Mouse (Mus musculus) liver, embryonic 16.5 days (tissue): ENCODE measurements at regions not wholly inside any gene's neighbourhood (a gene's known extent, or its start where the extent isn't known, plus 50 kb on each side); places are given as distances from the start of the nearest gene placed in this dataset.

ENCODE experiments used
- ATAC-seq: fragments of 200-750 bp; cut with Nextera tagmentation; 2 replicates; pipeline ENCODE4 v1.8.0; 2017; ENCODE audit warnings: low read depth, mild to moderate bottlenecking, moderate number of reproducible peaks, moderate library complexity
- H3K27ac ChIP-seq: fragments of 300-500 bp; sonication (generic); 2 replicates; pipeline ENCODE4 v1.5.1; 2014; ENCODE audit warnings: mild to moderate bottlenecking, low read length
- H3K27me3 ChIP-seq: fragments of 300-500 bp; sonication (generic); 2 replicates; pipeline ENCODE4 v1.6.1; 2014; ENCODE audit warnings: low read depth, low read length, mixed read lengths; ENCODE audit not compliant: control insufficient read depth, insufficient read depth
- H3K36me3 ChIP-seq: fragments of 300-500 bp; sonication (generic); 2 replicates; pipeline ENCODE4 v1.6.1; 2014; ENCODE audit warnings: mild to moderate bottlenecking; ENCODE audit not compliant: control insufficient read depth, insufficient read depth
- H3K4me1 ChIP-seq: fragments of 300-500 bp; sonication (generic); 2 replicates; pipeline ENCODE4 v1.6.1; 2014; ENCODE audit warnings: low read depth, low read length, mixed read lengths; ENCODE audit not compliant: control insufficient read depth
- H3K4me2 ChIP-seq: fragments of 300-500 bp; sonication (generic); 2 replicates; pipeline ENCODE4 v1.6.1; 2014; ENCODE audit warnings: low read depth, low read length, mixed read lengths
- H3K4me3 ChIP-seq: fragments of 300-500 bp; sonication (generic); 2 replicates; pipeline ENCODE4 v1.5.1; 2014; ENCODE audit warnings: low read depth, mild to moderate bottlenecking, low read length
- H3K9ac ChIP-seq: fragments of 300-500 bp; sonication (generic); 2 replicates; pipeline ENCODE4 v1.6.1; 2014; ENCODE audit warnings: low read depth, low read length
- H3K9me3 ChIP-seq: fragments of 300-500 bp; sonication (generic); replicated peaks from 2 replicates; pipeline ENCODE4 v1.6.1; 2016; ENCODE audit warnings: low read length; ENCODE audit not compliant: control insufficient read depth
- WGBS: fragments of 180-500 bp; shearing (Covaris S2); extraction: QIAGEN DNeasy Blood & Tissue Kit; methylation state at CpG from one replicate; pipeline ENCODE4 v1.1.7; 2014; ENCODE audit not compliant: insufficient replicate concordance; 5-methylcytosine and 5-hydroxymethylcytosine counted together

GRCm38 (mm10) chr5:39144225-39144624, 267.6 kb upstream of the Clnk start:
- H3K9me3 ChIP-seq: no peaks in the 10 kb centered on the region
- H3K4me2 ChIP-seq: no peak overlapping the region
- no peaks in the 10 kb centered on the region for H3K4me1 ChIP-seq
- no peaks in the 10 kb centered on the region for H3K36me3 ChIP-seq
- H3K27ac ChIP-seq: no peak overlapping the region
- no peak overlapping the region for H3K9ac ChIP-seq
- no peaks in the 10 kb centered on the region for H3K27me3 ChIP-seq
- 68% methylated on average over 10 of the region's 10 CpGs for WGBS
- no peak for ATAC-seq
- H3K4me3 ChIP-seq: no peak overlapping the region

DNA sequence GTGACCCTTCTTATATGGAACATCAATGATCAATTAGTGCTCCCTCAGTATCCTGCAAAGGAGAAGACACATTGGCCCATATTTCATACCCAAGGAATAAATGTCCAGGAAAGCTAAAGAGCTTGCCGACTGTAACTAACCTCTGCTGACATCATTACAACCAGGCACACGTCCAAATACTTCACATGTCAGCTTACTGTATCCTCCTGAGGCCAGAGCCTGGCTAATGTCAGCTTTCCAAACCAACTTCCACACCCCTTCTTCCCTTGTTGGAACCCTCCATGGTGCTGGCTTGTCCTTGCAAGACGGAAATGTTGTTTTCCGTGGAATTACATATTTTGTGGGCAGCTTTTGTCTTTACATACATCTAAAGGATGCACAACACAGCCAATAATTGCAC, 267.0 kb upstream of the Clnk start:
- WGBS: 56% methylated on average over 4 of the region's 4 CpGs
- no peaks in the 10 kb centered on the region for H3K4me1 ChIP-seq

GRCm38 (mm10) chr5:39138375-39138774, 261.8 kb upstream of the Clnk start:
- 64% methylated on average over 3 of the region's 3 CpGs for WGBS
- no peaks in the 10 kb centered on the region for H3K9me3 ChIP-seq
- no peak overlapping the region for H3K27ac ChIP-seq
- no peak overlapping the region for H3K9ac ChIP-seq
- H3K4me2 ChIP-seq: no peak overlapping the region
- H3K36me3 ChIP-seq: no peaks in the 10 kb centered on the region
- H3K27me3 ChIP-seq: no peaks in the 10 kb centered on the region
- ATAC-seq: no peak
- H3K4me3 ChIP-seq: no peak overlapping the region
- no peaks in the 10 kb centered on the region for H3K4me1 ChIP-seq

More for the DNA sequence above, 267.0 kb upstream of the Clnk start:
- H3K4me2 ChIP-seq: no peak overlapping the region
- H3K36me3 ChIP-seq: no peaks in the 10 kb centered on the region
- H3K9ac ChIP-seq: no peak overlapping the region
- H3K4me3 ChIP-seq: no peak overlapping the region
- no peaks in the 10 kb centered on the region for H3K9me3 ChIP-seq
- H3K27me3 ChIP-seq: no peaks in the 10 kb centered on the region
- no peak for ATAC-seq
- H3K27ac ChIP-seq: no peak overlapping the region

GRCm38 (mm10) chr5:39128931-39129330, 252.3 kb upstream of the Clnk start:
- Histone ChIP-seq H3K4me1 (no peaks in the 10 kb centered on the region), H3K9ac (no peak overlapping the region), H3K27me3 (no peaks in the 10 kb centered on the region), H3K27ac (no peak overlapping the region), H3K4me2 (no peak overlapping the region), H3K36me3 (no peaks in the 10 kb centered on the region), H3K4me3 (no peak overlapping the region), H3K9me3 (no peaks in the 10 kb centered on the region)
- ATAC-seq: no peak

DNA sequence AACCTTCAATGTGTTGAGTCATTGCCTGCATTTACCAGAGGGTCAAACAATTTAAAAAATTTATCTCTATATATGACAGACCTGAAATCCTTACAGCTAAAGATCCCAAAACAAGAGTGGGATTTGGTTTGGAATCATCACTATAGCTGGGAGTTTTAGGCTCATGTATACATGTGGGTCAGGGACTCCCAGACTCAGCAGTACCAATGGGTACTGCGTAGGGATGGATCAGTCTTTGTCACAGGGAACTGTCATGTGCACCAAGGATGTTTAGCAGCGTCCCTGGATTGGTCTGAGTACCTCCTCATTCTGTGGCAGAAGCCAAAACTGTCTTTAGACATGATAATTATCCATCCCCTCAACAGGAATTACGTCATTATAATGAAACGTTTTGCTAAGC, 250.2 kb upstream of the Clnk start:
- 66% methylated on average over 4 of the region's 4 CpGs for WGBS
- no peak for ATAC-seq

DNA sequence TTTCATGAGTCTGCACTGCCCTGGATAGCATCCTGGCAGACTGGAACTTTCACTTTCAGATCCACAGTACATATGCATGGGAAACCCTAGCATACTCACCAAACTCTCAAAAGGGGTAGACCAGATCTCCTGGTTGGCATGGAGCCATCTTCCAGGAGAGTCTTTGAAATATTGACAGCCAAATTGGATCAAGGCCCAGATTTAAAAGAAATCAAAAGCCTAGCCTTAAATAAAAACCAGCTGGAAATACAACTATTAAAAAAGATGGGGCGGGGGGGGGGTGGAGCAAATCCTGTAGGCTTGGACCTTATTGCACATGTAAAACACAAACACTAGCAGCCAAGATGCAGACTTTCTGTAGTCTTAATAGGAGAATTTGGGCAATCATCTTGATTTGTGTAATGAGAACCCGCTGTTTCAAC, 249.7 kb upstream of the Clnk start:
- Histone ChIP-seq H3K4me3 (no peak overlapping the region), H3K9me3 (no peaks in the 10 kb centered on the region), H3K27me3 (no peaks in the 10 kb centered on the region), H3K4me1 (no peaks in the 10 kb centered on the region), H3K4me2 (no peak overlapping the region), H3K27ac (no peak overlapping the region), H3K36me3 (no peaks in the 10 kb centered on the region), H3K9ac (no peak overlapping the region)
- 60% methylated on average over 2 of the region's 2 CpGs for WGBS
- ATAC-seq: no peak

More for the DNA sequence above, 250.2 kb upstream of the Clnk start:
- Histone ChIP-seq H3K4me2 (no peak overlapping the region), H3K9ac (no peak overlapping the region), H3K36me3 (no peaks in the 10 kb centered on the region), H3K9me3 (no peaks in the 10 kb centered on the region), H3K27me3 (no peaks in the 10 kb centered on the region), H3K27ac (no peak overlapping the region), H3K4me1 (no peaks in the 10 kb centered on the region), H3K4me3 (no peak overlapping the region)

GRCm38 (mm10) chr5:39110336-39110735, 233.7 kb upstream of the Clnk start:
- WGBS: 52% methylated on average over 1 of the region's 1 CpGs
- Histone ChIP-seq H3K27me3 (no peaks in the 10 kb centered on the region), H3K4me2 (no peak overlapping the region), H3K36me3 (no peaks in the 10 kb centered on the region), H3K9ac (no peak overlapping the region), H3K4me3 (no peak overlapping the region), H3K9me3 (no peaks in the 10 kb centered on the region), H3K4me1 (no peaks in the 10 kb centered on the region), H3K27ac (no peak overlapping the region)
- ATAC-seq: no peak

GRCm38 (mm10) chr5:39109526-39109925, 232.9 kb upstream of the Clnk start:
- ATAC-seq: no peak
- Histone ChIP-seq H3K4me1 (no peaks in the 10 kb centered on the region), H3K9me3 (no peaks in the 10 kb centered on the region), H3K4me3 (no peak overlapping the region), H3K4me2 (no peak overlapping the region), H3K27ac (no peak overlapping the region), H3K27me3 (no peaks in the 10 kb centered on the region), H3K9ac (no peak overlapping the region), H3K36me3 (no peaks in the 10 kb centered on the region)
- WGBS: 64% methylated on average over 3 of the region's 3 CpGs

- H3K36me3 ChIP-seq: no peaks in the 10 kb centered on the region
- H3K27ac ChIP-seq: no peak overlapping the region
- H3K4me2 ChIP-seq: no peak overlapping the region
- no peaks in the 10 kb centered on the region for H3K4me1 ChIP-seq
- no peak for ATAC-seq
- H3K9me3 ChIP-seq: no peaks in the 10 kb centered on the region
- H3K27me3 ChIP-seq: no peaks in the 10 kb centered on the region
- 34% methylated on average over 5 of the region's 5 CpGs for WGBS
- H3K4me3 ChIP-seq: no peak overlapping the region
- H3K9ac ChIP-seq: no peak overlapping the region
These were observed 222.5 kb upstream of the Clnk start for GRCm38 (mm10) chr5:39099113-39099512.

DNA sequence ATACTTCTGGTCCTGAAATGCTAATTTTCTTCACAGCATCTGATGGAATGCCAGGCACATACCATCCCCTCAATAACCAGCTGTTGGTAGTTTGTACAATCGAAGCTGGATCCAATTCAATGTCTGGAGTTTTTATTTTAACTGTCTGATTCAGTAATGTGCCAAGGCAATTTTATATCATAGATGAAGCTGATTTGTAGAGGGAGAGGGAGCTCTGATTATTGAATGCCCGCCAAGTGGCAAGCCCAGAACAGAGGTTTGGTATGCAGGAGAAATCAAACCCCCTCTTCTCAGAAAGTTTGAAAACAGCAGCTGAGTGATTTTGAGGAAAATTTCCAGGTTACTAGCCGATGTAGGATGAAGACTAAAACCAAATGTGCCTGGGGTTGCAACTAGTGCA, 218.3 kb upstream of the Clnk start:
- WGBS: 42% methylated on average over 3 of the region's 3 CpGs
- no peak for ATAC-seq
- no peaks in the 10 kb centered on the region for H3K27me3 ChIP-seq
- no peak overlapping the region for H3K9ac ChIP-seq
- no peak overlapping the region for H3K4me2 ChIP-seq
- no peaks in the 10 kb centered on the region for H3K9me3 ChIP-seq
- no peaks in the 10 kb centered on the region for H3K4me1 ChIP-seq
- no peaks in the 10 kb centered on the region for H3K36me3 ChIP-seq
- H3K4me3 ChIP-seq: no peak overlapping the region
- no peak overlapping the region for H3K27ac ChIP-seq
